Mouse (Mus musculus): ENCODE data around the gene Adprhl1. TPM values are rescaled to one million over a fixed set of nuclear protein-coding genes. Genes with fewer than 3 reads are reported as not detected.
A peak's percentile ranks its signal among the peaks of the same experiment; 100 is the strongest.

Adprhl1 gene
- polyA plus RNA-seq, 1 experiment from 2014 or later: 0.04 TPM

DNA sequence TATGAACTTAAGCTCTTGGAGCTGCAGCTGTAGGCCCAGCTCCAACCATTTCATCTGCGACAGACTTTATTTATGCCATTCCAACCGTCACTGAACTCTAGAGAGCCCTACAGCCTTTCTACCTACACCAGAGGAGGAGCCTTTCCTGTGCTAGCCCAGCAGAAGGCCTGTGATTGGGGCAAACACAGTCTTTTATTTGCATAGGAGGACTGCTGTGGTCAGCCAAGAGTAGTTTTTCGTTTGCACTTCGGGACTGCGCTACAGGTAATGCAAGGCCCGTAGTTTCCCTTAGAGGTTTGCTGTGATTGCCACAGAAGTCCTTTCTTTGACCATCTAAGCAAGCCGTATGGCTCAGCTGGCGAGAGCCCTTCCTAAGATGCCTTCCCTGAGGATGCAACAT is 37.6 kb downstream of the Adprhl1 start:
- Histone ChIP-seq H3K36me3 (ENCODE audit: inconsistent target) (no peaks in the 10 kb centered on the region), H3K79me2 (ENCODE audit: inconsistent target) (no peaks in the 10 kb centered on the region), H3K27ac (no peak overlapping the region), H3K4me3 (ENCODE audit: inconsistent target) (no peak overlapping the region)
- 97% methylated on average over 8 of the region's 8 CpGs for WGBS (ENCODE audit: missing documents)

GRCm38 (mm10) chr8:13213479-13214268 is 40.3 kb downstream of the Adprhl1 start:
- H3K27ac ChIP-seq: peak overlapping the region; percentile 70
- H3K36me3 ChIP-seq (ENCODE audit: inconsistent target): no peaks in the 10 kb centered on the region
- no peaks in the 10 kb centered on the region for H3K79me2 ChIP-seq (ENCODE audit: inconsistent target)
- H3K4me3 ChIP-seq (ENCODE audit: inconsistent target): no peak overlapping the region
- 3% methylated on average over 10 of the region's 10 CpGs for WGBS (ENCODE audit: missing documents)

GRCm38 (mm10) chr8:13209770-13210169 is 44.2 kb downstream of the Adprhl1 start:
- no peak overlapping the region for H3K27ac ChIP-seq
- WGBS (ENCODE audit: missing documents): 100% methylated on average over 1 of the region's 1 CpGs
- H3K36me3 ChIP-seq (ENCODE audit: inconsistent target): no peaks in the 10 kb centered on the region
- no peaks in the 10 kb centered on the region for H3K79me2 ChIP-seq (ENCODE audit: inconsistent target)
- no peak overlapping the region for H3K4me3 ChIP-seq (ENCODE audit: inconsistent target)

DNA sequence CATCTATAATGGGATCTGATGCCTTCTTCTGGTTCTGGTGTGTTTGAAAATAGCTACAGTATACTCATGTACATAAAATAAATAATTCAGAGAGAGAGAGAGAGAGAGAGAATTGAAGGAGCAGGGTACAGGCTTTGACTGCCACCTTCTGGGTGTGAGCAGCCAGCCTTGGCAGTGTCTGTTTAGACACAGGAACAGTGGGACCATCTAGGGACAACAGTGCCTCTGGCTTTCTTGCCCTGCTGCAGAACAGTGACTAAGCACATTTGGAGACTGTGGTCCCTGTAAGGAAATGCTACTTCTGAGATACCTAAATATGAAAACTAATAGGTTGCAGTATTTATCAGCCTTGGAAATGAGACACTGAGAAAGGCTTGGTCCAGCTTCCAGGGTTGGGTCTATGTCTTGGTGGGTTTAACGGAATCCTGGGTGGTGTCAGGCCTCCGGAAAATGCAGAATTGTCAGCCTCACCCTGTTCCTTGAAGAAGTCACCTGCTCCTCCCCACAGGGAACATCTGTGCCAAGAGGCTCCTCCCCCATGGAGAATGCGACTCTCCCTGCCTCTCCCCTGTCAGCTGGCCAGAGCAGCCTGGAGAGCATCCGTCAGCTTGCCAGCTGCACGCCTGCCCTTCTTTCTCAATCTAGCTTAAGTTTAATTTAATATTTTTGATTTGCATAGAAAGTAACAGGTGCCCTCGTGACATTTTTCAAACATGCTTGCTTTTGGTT is 45.2 kb downstream of the Adprhl1 start:
- WGBS (ENCODE audit: missing documents): 40% methylated on average over 6 of the region's 6 CpGs
- Histone ChIP-seq H3K27ac (no peak overlapping the region), H3K36me3 (ENCODE audit: inconsistent target) (no peaks in the 10 kb centered on the region), H3K4me3 (ENCODE audit: inconsistent target) (no peak overlapping the region), H3K79me2 (ENCODE audit: inconsistent target) (no peaks in the 10 kb centered on the region)

GRCm38 (mm10) chr8:13206290-13206689 is 47.7 kb downstream of the Adprhl1 start:
- Histone ChIP-seq H3K27ac (no peak overlapping the region), H3K4me3 (ENCODE audit: inconsistent target) (no peak overlapping the region)
- 91% methylated on average over 5 of the region's 5 CpGs for WGBS (ENCODE audit: missing documents)

GRCm38 (mm10) chr8:13205311-13205710 is 48.7 kb downstream of the Adprhl1 start:
- Histone ChIP-seq H3K4me3 (ENCODE audit: inconsistent target) (no peak overlapping the region), H3K79me2 (ENCODE audit: inconsistent target) (no peaks in the 10 kb centered on the region), H3K36me3 (ENCODE audit: inconsistent target) (no peaks in the 10 kb centered on the region), H3K27ac (no peak overlapping the region)
- 85% methylated on average over 5 of the region's 5 CpGs for WGBS (ENCODE audit: missing documents)

More at GRCm38 (mm10) chr8:13206290-13206689, 47.7 kb downstream of the Adprhl1 start:
- Histone ChIP-seq H3K36me3 (ENCODE audit: inconsistent target) (no peaks in the 10 kb centered on the region), H3K79me2 (ENCODE audit: inconsistent target) (no peaks in the 10 kb centered on the region)

GRCm38 (mm10) chr8:13204371-13205140 is 49.4 kb downstream of the Adprhl1 start:
- Histone ChIP-seq H3K79me2 (ENCODE audit: inconsistent target) (no peaks in the 10 kb centered on the region), H3K27ac (no peak overlapping the region), H3K4me3 (ENCODE audit: inconsistent target) (no peak overlapping the region), H3K36me3 (ENCODE audit: inconsistent target) (no peaks in the 10 kb centered on the region)
- 79% methylated on average over 12 of the region's 12 CpGs for WGBS (ENCODE audit: missing documents)

DNA sequence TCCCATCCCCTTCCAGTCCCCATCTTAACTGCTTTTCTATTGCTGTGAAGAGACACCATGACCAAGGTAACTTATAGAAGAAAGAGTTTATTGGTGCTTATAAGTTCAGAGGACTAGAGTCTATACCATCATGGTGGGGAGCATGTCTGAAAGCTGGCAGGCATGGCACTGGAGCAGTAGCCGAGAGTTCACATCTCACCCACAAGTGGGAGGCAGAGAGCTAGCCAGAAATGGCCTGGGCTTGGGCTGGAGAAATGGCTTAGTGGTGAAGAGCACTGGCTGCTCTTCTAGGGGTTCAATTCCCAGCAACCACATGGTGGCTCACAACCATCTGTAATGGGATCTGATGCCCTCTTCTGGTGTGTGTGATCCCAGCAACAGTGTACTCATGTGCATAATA is 50.5 kb downstream of the Adprhl1 start:
- Histone ChIP-seq H3K36me3 (ENCODE audit: inconsistent target) (no peaks in the 10 kb centered on the region), H3K27ac (no peak overlapping the region), H3K79me2 (ENCODE audit: inconsistent target) (no peaks in the 10 kb centered on the region), H3K4me3 (ENCODE audit: inconsistent target) (no peak overlapping the region)
- 100% methylated on average over 1 of the region's 1 CpGs for WGBS (ENCODE audit: missing documents)

GRCm38 (mm10) chr8:13202806-13203205 is 51.2 kb downstream of the Adprhl1 start:
- WGBS (ENCODE audit: missing documents): 100% methylated on average over 3 of the region's 3 CpGs
- Histone ChIP-seq H3K36me3 (ENCODE audit: inconsistent target) (no peaks in the 10 kb centered on the region), H3K4me3 (ENCODE audit: inconsistent target) (no peak overlapping the region), H3K79me2 (ENCODE audit: inconsistent target) (no peaks in the 10 kb centered on the region), H3K27ac (no peak overlapping the region)

DNA sequence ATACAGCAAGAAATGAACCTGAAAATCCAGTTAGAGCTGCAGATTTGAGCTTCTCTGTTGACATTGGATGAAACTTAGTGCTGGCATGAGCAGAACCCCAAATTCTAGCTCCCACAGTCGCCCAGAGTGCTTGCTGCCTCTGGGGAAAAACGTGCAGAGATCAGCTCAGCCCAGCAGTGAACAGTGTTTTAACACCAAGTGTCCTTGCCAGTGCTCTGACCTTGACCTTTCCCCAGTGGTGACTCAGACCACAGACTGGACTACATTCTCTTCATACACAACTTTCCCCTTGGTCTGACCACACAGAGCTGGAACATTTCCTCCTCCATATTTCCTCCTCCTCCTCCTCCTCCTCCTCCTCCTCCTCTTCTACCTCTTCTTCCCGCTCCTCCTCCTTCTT is 51.9 kb downstream of the Adprhl1 start:
- Histone ChIP-seq H3K4me3 (ENCODE audit: inconsistent target) (no peak overlapping the region), H3K27ac (no peak overlapping the region)
- WGBS (ENCODE audit: missing documents): 69% methylated on average over 2 of the region's 3 CpGs

GRCm38 (mm10) chr8:13201013-13201334 is 53.0 kb downstream of the Adprhl1 start:
- no peak overlapping the region for H3K27ac ChIP-seq
- 13% methylated on average over 11 of the region's 18 CpGs for WGBS (ENCODE audit: missing documents)
- H3K4me3 ChIP-seq (ENCODE audit: inconsistent target): peak overlapping the region; percentile 26
- no peaks in the 10 kb centered on the region for H3K36me3 ChIP-seq (ENCODE audit: inconsistent target)
- H3K79me2 ChIP-seq (ENCODE audit: inconsistent target): no peaks in the 10 kb centered on the region

More for the DNA sequence above, 51.9 kb downstream of the Adprhl1 start:
- no peaks in the 10 kb centered on the region for H3K36me3 ChIP-seq (ENCODE audit: inconsistent target)
- no peaks in the 10 kb centered on the region for H3K79me2 ChIP-seq (ENCODE audit: inconsistent target)

DNA sequence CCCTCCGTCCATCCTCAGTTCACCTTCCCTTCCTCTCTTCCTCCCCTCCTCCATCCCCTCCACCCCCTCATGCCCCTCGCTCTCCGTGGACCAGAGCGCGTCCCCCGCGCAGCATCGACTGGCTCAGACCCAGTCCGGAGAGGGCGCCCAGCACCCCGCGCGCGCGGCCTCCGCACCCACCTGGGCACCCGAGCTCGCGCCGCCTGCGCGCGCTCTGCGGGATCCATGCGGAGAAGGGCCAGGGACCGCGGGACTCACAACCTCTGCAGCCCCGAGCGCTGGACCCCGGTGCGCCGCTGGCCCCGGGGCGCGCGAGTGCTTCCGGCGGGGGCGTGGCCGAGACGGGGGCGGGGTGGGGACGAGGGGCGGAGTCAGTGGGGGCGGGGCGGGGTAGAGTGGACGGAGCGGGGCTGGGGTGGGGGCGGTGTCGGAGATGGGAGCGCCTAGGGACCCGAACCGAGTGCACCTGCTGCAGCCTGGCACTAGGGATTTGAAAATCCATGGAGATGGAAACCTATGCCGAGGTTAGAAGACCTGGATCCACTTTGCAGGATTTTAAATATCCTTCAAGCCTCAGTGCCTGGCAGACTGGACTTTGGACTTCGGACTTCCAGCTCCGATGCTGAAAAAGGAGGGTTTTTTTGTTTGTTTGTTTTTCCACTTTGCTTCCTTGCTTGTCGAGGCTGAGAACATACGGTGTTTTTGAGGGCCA is 53.5 kb downstream of the Adprhl1 start, which contains the start of gene Grtp1:
Grtp1 (minus strand) TSS at position 320 of the 712 bp plus-strand sequence.
- peak within 1 kb of the TSS; percentile 28 for H3K4me3 ChIP-seq (ENCODE audit: inconsistent target)

DNA sequence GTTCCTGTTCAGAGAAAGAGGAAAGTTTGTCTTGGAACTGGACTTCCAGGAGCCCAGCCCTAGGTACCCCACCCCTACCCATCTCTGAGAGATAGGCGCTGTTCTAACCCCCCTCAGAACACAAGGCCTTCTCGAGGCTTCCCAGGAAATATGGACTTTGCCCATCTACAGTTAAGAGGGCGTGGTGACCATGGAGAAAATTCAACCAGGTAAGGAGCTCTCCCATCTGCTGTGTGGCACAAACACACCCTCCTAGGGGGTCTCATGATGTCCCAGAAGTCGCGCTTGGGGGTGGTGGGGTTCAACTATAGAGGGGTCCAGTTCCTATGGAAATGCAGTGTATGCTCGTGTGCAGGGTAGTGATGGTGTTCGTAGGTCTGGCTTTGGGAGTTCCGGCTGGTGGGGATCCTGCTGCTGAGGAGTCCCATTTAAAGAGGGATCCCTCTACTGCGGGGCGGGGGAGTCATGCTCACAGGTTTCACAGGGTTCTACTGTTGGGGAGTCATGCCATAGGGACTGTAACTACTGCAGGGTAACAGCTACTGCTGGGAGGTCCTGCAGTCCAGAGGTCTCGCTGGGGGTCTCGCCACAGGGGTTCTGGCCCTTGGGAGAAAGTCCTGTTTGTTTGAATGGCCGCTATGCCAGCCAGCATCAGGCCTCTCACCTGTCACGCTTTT is 54.4 kb downstream of the Adprhl1 start:
- H3K36me3 ChIP-seq (ENCODE audit: inconsistent target): no peaks in the 10 kb centered on the region
- WGBS (ENCODE audit: missing documents): 63% methylated on average over 14 of the region's 14 CpGs
- H3K4me3 ChIP-seq (ENCODE audit: inconsistent target): peak overlapping the region; percentile 28; the same call in 1 of the 2 replicates
- no peaks in the 10 kb centered on the region for H3K79me2 ChIP-seq (ENCODE audit: inconsistent target)
- H3K27ac ChIP-seq: no peak overlapping the region

More for the DNA sequence above, 53.5 kb downstream of the Adprhl1 start, which contains the start of gene Grtp1:
- Histone ChIP-seq H3K79me2 (ENCODE audit: inconsistent target) (no peaks in the 10 kb centered on the region), H3K36me3 (ENCODE audit: inconsistent target) (no peaks in the 10 kb centered on the region), H3K27ac (no peak within 1 kb of the TSS)
- under 1% methylated on average over 43 of the region's 58 CpGs for WGBS (ENCODE audit: missing documents)

DNA sequence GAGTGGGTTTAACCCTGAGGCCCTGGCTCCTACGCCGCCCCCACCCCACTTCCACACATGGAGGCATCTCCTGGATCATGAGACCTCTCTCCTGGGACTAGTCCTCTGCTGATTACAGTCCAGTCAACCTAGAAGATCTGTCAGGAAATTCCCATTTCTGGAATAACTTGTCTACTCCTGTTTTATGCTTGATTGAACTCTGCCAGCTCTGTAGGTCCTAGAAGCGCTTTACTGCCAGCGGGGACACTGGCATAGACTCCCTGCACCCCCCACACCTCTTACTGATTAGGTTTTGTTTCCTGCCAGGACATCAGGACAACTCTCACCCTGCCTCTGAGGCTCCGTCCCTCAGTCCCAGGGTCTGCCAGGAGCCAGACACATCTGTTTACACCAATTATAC is 56.5 kb downstream of the Adprhl1 start:
- Histone ChIP-seq H3K4me3 (ENCODE audit: inconsistent target) (no peak overlapping the region), H3K79me2 (ENCODE audit: inconsistent target) (no peaks in the 10 kb centered on the region), H3K36me3 (ENCODE audit: inconsistent target) (no peaks in the 10 kb centered on the region), H3K27ac (no peak overlapping the region)
- WGBS (ENCODE audit: missing documents): 93% methylated on average over 5 of the region's 5 CpGs
